Mouse (Mus musculus) liver, embryonic 12.5 days (tissue): ENCODE data around the gene Gm3604. TPM values are rescaled to one million over a fixed set of nuclear protein-coding genes. Genes with fewer than 3 reads are reported as not detected.
"Not testable (repeated sequence)": the region's sequence is repeated elsewhere in the genome, so short reads cannot be mapped to it uniquely, and the experiment has no call there.

ENCODE experiments used
- ATAC-seq: fragments of 200-750 bp; cut with Nextera tagmentation; 2 replicates; pipeline ENCODE4 v1.8.0; 2017; ENCODE audit warnings: moderate number of reproducible peaks, mild to moderate bottlenecking, moderate library complexity
- H3K27ac ChIP-seq: fragments of 300-500 bp; sonication (generic); 2 replicates; pipeline ENCODE4 v1.5.1; 2016; ENCODE audit warnings: mild to moderate bottlenecking
- H3K27me3 ChIP-seq: fragments of 300-500 bp; sonication (generic); replicated peaks from 2 replicates; pipeline ENCODE4 v1.6.1; 2016; ENCODE audit warnings: mild to moderate bottlenecking, moderate library complexity
- H3K36me3 ChIP-seq: fragments of 300-500 bp; sonication (generic); 2 replicates; pipeline ENCODE4 v1.6.1; 2016; ENCODE audit warnings: mild to moderate bottlenecking, moderate library complexity
- H3K4me1 ChIP-seq: fragments of 300-500 bp; sonication (generic); 2 replicates; pipeline ENCODE4 v1.6.1; 2016
- H3K4me2 ChIP-seq: fragments of 300-500 bp; sonication (generic); 2 replicates; pipeline ENCODE4 v1.6.1; 2016; ENCODE audit warnings: mild to moderate bottlenecking, moderate library complexity
- H3K4me3 ChIP-seq: fragments of 300-500 bp; sonication (generic); 2 replicates; pipeline ENCODE4 v1.5.1; 2016; ENCODE audit warnings: mild to moderate bottlenecking, moderate library complexity
- H3K9ac ChIP-seq: fragments of 300-500 bp; sonication (generic); 2 replicates; pipeline ENCODE4 v1.6.1; 2016; ENCODE audit warnings: mild to moderate bottlenecking, moderate library complexity
- H3K9me3 ChIP-seq: fragments of 300-500 bp; sonication (generic); replicated peaks from 2 replicates; pipeline ENCODE4 v1.6.1; 2016; ENCODE audit warnings: mild to moderate bottlenecking, moderate library complexity
- WGBS: fragments of 180-500 bp; shearing (Covaris S2); methylation state at CpG from one replicate; pipeline ENCODE4 v1.1.7; 2016; ENCODE audit not compliant: insufficient replicate concordance; 5-methylcytosine and 5-hydroxymethylcytosine counted together
- microRNA-seq: library from miRNA; unstranded; fragments of <30 nt; microRNA quantifications from one replicate; pipeline ENCODE4, GENCODE M21; 2017
- polyA plus RNA-seq: library from polyadenylated mRNA; unstranded; fragments of >200 nt; fragmentation: Nextera tagmentation; extraction: Ambion mirVana; gene quantifications from 2 replicates; pipeline ENCODE4 v1.2.1, GENCODE M21; 2016

Gene Gm3604
- 4.1 TPM in 2 replicates for polyA plus RNA-seq

GRCm38 (mm10) chr13:62382952-62383351 lies at the start of gene Gm3604:
Gene Gm3604, minus strand, starts transcription at chr13:62383177.
- peak within 1 kb of the TSS; percentile 66 for H3K4me3 ChIP-seq
- peak within 1 kb of the TSS; percentile 68 for H3K9ac ChIP-seq
- peak within 1 kb of the TSS; percentile 66; the same call in 1 of the 2 replicates for H3K27ac ChIP-seq
- ATAC-seq, result peak; percentile 64
- H3K9me3 ChIP-seq, H3K27me3 ChIP-seq, H3K36me3 ChIP-seq, H3K4me1 ChIP-seq: not testable (repeated sequence)
- peak within 1 kb of the TSS; percentile 62 for H3K4me2 ChIP-seq
- 3% methylated on average over 13 of the region's 13 CpGs for WGBS

GRCm38 (mm10) chr13:62399206-62399605 lies 16.2 kb upstream of the Gm3604 start:
- 47% methylated on average over 3 of the region's 3 CpGs for whole genome bisulfite sequencing
- ATAC-seq, result not testable (repeated sequence)

DNA sequence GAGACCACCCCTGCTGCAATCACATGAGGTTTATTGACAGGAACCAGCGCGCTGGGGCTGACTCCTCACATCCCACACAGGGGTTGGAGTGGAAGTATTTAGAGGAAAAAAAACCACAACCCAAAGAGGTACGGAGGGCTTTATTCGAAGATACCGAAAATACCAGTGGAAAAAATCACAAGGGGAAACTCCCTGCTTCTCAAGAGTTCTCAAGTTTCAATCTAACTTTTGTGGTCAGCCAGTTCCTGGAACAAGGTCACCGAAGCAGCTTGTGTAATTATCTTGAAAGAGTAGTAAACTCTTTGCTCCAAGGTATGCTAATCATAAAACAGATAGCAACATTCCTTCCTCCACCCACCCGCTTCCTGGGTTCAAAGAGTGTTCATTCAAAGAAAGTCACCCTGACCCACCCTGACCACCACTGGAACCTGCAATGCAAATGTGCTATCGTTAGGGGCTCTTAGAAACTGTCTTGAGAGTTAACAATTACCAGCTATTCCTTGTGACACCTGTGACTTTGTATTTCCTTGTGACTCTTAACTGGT lies 7.2 kb upstream of the Gm3604 start:
- not testable (repeated sequence) for ATAC-seq, H3K27me3 ChIP-seq

More at GRCm38 (mm10) chr13:62399206-62399605, 16.2 kb upstream of the Gm3604 start:
- H3K4me3 ChIP-seq, H3K4me1 ChIP-seq, H3K9me3 ChIP-seq, H3K27ac ChIP-seq, H3K4me2 ChIP-seq, H3K36me3 ChIP-seq, H3K9ac ChIP-seq, H3K27me3 ChIP-seq: not testable (repeated sequence)

GRCm38 (mm10) chr13:62331786-62332185 lies 51.2 kb downstream of the Gm3604 start:
- Histone ChIP-seq H3K4me1 (no peaks in the 10 kb centered on the region), H3K36me3 (no peaks in the 10 kb centered on the region), H3K4me3 (no peak overlapping the region), H3K4me2 (no peak overlapping the region), H3K9ac (no peak overlapping the region), H3K27ac (no peak overlapping the region), H3K9me3 (0 out of 2 replicates have a peak, but pooled peaks cover 8% of the 10 kb centered on the region), H3K27me3 (no peaks in the 10 kb centered on the region)
- ATAC-seq, result no peak

More for the DNA sequence above, 7.2 kb upstream of the Gm3604 start:
- H3K9ac ChIP-seq, H3K9me3 ChIP-seq, H3K36me3 ChIP-seq, H3K27ac ChIP-seq, H3K4me3 ChIP-seq, H3K4me2 ChIP-seq, H3K4me1 ChIP-seq: not testable (repeated sequence)
- 66% methylated on average over 8 of the region's 8 CpGs for WGBS

DNA sequence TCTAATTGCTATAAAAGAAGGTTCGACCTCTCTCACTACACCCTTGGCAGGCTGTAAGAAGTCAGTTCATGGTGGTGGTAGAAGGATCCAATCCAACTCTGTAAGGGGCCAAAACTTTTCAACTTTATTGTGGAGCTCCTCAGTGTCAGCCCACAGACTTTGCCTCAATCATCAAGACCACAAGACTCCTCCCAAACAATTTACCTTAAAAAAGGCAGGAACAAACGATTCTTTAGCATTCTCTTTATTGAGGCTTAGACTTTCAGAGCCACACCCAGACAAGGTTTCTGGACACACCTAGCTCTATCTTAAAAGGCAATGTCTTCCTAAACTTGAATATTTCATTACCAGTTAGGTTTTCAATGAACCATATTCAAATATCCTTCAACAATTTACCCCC lies 51.6 kb downstream of the Gm3604 start:
- H3K9ac ChIP-seq, result no peak overlapping the region
- no peak overlapping the region for H3K27ac ChIP-seq
- H3K4me3 ChIP-seq, result no peak overlapping the region
- H3K4me2 ChIP-seq, result no peak overlapping the region
- 0 out of 2 replicates have a peak, but pooled peaks cover 8% of the 10 kb centered on the region for H3K9me3 ChIP-seq
- no peaks in the 10 kb centered on the region for H3K27me3 ChIP-seq
- WGBS, result 40% methylated on average over 2 of the region's 2 CpGs
- H3K36me3 ChIP-seq, result no peaks in the 10 kb centered on the region
- H3K4me1 ChIP-seq, result no peaks in the 10 kb centered on the region
- ATAC-seq, result no peak

Small RNA genes within 50 kb of the gene (microRNA-seq; reads per million reads assigned to microRNA genes)
- not detected for gene Gm25933

Other genes with a start within 250 kb of the Gm3604 start
- 3.6 and 4.2 TPM in 2 replicates for gene Gm49359, start 83.7 kb upstream of the Gm3604 start, polyA plus RNA-seq
- gene Zfp935, start 175.3 kb upstream of the Gm3604 start, polyA plus RNA-seq, result not detected in 2 replicates
- gene Zfp934, start 188.0 kb upstream of the Gm3604 start, polyA plus RNA-seq, result 7.0 and 7.9 TPM in 2 replicates
- 3.6 and 4.3 TPM in 2 replicates for gene 6720489N17Rik, start 241.0 kb upstream of the Gm3604 start, polyA plus RNA-seq